Mouse (Mus musculus) intestine, postnatal 0 days (tissue): Measurements from ENCODE around the gene Aasdh. TPM values are rescaled to one million over a fixed set of nuclear protein-coding genes. Genes with fewer than 3 reads are reported as not detected.

ENCODE experiments used
- ATAC-seq: fragments of 200-750 bp; cut with Nextera tagmentation; 2 replicates; pipeline ENCODE4 v1.8.0; 2017; ENCODE audit warnings: mild to moderate bottlenecking, moderate TSS enrichment, moderate library complexity
- H3K27ac ChIP-seq: fragments of 300-500 bp; sonication (generic); 2 replicates; pipeline ENCODE4 v1.5.1; 2014; ENCODE audit warnings: mild to moderate bottlenecking, low read depth, low read length, moderate library complexity
- H3K27me3 ChIP-seq: fragments of 300-500 bp; sonication (generic); replicated peaks from 2 replicates; pipeline ENCODE4 v1.6.1; 2014; ENCODE audit warnings: low read length, mixed read lengths; ENCODE audit not compliant: control insufficient read depth, insufficient read depth
- H3K36me3 ChIP-seq: fragments of 300-500 bp; sonication (generic); 2 replicates; pipeline ENCODE4 v1.6.1; 2014; ENCODE audit warnings: mild to moderate bottlenecking, moderate library complexity; ENCODE audit not compliant: control insufficient read depth, insufficient read depth
- H3K4me1 ChIP-seq: fragments of 300-500 bp; sonication (generic); replicated peaks from 2 replicates; pipeline ENCODE4 v1.6.1; 2014; ENCODE audit warnings: antibody characterized with exemption, low read length, mixed read lengths; ENCODE audit not compliant: control insufficient read depth, insufficient read depth
- H3K4me2 ChIP-seq: fragments of 300-500 bp; sonication (generic); replicated peaks from 2 replicates; pipeline ENCODE4 v1.6.1; 2014; ENCODE audit warnings: low read depth, mild to moderate bottlenecking, moderate library complexity
- H3K4me3 ChIP-seq: fragments of 300-500 bp; sonication (generic); 2 replicates; pipeline ENCODE4 v1.5.1; 2014; ENCODE audit warnings: low read depth, low read length
- H3K9ac ChIP-seq: fragments of 300-500 bp; sonication (generic); 2 replicates; pipeline ENCODE4 v1.6.1; 2014; ENCODE audit warnings: mild to moderate bottlenecking, low read depth, low read length
- H3K9me3 ChIP-seq: fragments of 300-500 bp; sonication (generic); 2 replicates; pipeline ENCODE4 v1.6.1; 2016; ENCODE audit warnings: mixed run types; ENCODE audit not compliant: control insufficient read depth
- CTCF ChIP-seq: sonication (generic); IDR thresholded peaks from 2 replicates; pipeline ENCODE4 v1.5.1; 2016; ENCODE audit warnings: low read depth, mild to moderate bottlenecking, control low read depth, antibody characterized with exemption, moderate library complexity
- WGBS: fragments of 180-500 bp; shearing (Covaris S2); extraction: QIAGEN DNeasy Blood & Tissue Kit; methylation state at CpG from one replicate; pipeline ENCODE4 v1.1.7; 2014; 5-methylcytosine and 5-hydroxymethylcytosine counted together
- polyA plus RNA-seq: library from polyadenylated mRNA; unstranded; fragments of >200 nt; fragmentation: Nextera tagmentation; extraction: Ambion mirVana; gene quantifications from 2 replicates; pipeline ENCODE4 v1.2.1, GENCODE M21; 2015

Gene Aasdh
- polyA plus RNA-seq, 1 experiment from 2014 or later: 4.1 TPM

DNA sequence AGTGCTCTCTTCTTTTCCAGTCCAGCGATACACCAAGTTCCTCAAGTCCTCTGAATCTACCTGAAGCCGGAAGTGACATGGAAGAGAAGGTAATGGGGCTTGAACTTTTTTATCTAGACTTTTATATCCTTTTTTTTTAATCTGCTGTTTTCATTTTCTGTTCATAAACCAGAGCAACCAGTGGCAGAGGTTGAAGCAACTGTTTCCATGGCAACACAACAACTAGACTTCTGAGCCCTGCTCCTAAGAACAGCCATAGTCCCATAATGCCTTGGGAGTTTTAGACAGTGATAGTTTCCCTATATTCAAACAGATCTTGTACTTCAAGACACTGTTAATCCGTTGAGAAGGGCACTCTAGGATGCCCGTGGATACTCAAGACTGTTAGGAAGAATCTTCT lies 54.0 kb downstream of the Aasdh start:
- Histone ChIP-seq H3K27ac (no peak overlapping the region), H3K9me3 (no peaks in the 10 kb centered on the region), H3K4me2 (no peak overlapping the region), H3K4me1 (no peaks in the 10 kb centered on the region), H3K4me3 (no peak overlapping the region), H3K36me3 (peaks cover 9% of the 10 kb centered on the region; the same call in 1 of the 2 replicates), H3K9ac (no peak overlapping the region), H3K27me3 (no peaks in the 10 kb centered on the region)
- no peak for ATAC-seq
- TF ChIP-seq CTCF: no peak
- WGBS: 64% methylated on average over 4 of the region's 4 CpGs

DNA sequence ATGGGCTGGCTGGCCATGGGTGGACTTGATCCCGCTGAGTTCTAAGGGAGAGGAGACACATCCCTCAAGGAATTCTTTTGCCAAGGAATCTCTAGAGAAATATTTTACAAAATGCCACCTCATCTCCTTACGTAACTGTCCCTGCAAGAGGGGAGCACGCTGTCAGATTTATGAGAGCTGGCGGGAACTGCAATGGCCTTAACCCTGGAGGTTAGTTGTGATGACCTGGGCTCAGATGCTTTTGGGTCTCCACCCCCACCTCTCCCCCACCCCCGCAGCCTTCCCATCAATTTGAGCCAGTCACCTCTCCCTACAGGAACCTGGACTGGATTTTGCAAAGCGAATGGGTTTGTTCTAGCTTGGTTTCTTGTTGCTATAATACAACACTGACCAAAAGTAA lies 58.2 kb downstream of the Aasdh start:
- Histone ChIP-seq H3K27me3 (no peaks in the 10 kb centered on the region), H3K4me1 (no peaks in the 10 kb centered on the region), H3K4me3 (no peak overlapping the region), H3K27ac (no peak overlapping the region), H3K9ac (no peak overlapping the region), H3K9me3 (no peaks in the 10 kb centered on the region), H3K4me2 (no peak overlapping the region), H3K36me3 (0 out of 2 replicates have a peak, but pooled peaks cover 5% of the 10 kb centered on the region)
- 92% methylated on average over 6 of the region's 6 CpGs for WGBS
- no peak for TF ChIP-seq CTCF
- ATAC-seq: no peak

DNA sequence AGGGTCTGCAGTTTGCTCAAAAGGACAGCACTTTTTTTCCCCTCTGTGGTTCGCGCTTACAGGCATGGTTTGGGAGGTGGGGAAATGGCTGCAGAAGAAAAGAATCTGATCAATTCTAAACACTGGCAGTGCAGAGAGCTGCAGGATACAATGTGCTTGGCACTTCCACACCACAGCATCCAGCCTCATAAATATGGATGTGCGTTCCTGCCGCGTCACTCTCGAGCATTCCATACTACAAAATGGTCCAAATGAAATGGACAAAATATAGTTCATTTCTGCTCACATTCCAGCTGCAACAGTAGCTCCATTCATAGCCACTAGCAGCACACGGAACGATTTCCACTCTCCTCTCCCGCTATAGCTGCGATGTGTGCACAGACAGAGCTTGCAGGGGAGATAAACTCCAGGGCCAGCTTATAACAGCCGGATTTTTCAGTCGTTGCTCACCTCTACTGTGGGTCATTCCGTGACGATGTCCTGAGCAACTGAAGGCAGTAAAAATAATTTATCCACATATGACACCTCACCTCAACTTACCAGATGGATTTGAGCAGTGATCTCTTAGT lies 60.6 kb downstream of the Aasdh start:
- no peaks in the 10 kb centered on the region for H3K9me3 ChIP-seq
- 66% methylated on average over 14 of the region's 14 CpGs for WGBS
- no peak for TF ChIP-seq CTCF
- H3K9ac ChIP-seq: no peak overlapping the region
- H3K36me3 ChIP-seq: 0 out of 2 replicates have a peak, but pooled peaks cover 5% of the 10 kb centered on the region
- no peaks in the 10 kb centered on the region for H3K4me1 ChIP-seq
- H3K27ac ChIP-seq: no peak overlapping the region
- no peaks in the 10 kb centered on the region for H3K27me3 ChIP-seq
- no peak for ATAC-seq
- no peak overlapping the region for H3K4me2 ChIP-seq
- no peak overlapping the region for H3K4me3 ChIP-seq

DNA sequence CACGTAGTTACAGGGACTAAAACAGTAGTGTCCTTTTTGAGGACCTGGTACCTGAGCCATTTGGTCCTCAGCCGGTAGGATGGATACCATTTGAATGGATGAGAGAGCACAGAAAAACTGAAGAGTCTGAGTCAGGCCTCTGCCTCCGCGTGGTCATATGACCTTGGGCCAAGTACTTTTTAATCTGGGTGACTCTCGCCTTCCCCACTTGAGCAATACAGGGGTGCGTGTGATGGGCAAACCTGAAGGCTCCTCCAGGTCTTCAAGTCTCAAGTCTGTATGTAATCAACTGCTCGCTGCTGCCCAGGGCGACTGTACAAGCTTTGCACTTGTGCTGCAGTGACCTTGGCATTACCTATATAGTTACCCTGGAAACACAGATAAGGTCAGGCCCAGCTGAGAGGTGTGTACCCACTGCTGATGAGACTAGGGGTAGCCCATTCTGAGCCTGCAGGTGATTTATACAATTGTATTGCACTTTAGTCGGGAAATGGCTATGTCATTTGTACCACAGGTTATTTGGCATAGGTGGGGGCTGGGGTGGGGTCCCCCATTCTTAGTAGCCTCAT lies 61.4 kb downstream of the Aasdh start:
- H3K36me3 ChIP-seq: peaks cover 3% of the 10 kb centered on the region; the same call in 1 of the 2 replicates
- 69% methylated on average over 9 of the region's 9 CpGs for WGBS
- no peak for ATAC-seq

DNA sequence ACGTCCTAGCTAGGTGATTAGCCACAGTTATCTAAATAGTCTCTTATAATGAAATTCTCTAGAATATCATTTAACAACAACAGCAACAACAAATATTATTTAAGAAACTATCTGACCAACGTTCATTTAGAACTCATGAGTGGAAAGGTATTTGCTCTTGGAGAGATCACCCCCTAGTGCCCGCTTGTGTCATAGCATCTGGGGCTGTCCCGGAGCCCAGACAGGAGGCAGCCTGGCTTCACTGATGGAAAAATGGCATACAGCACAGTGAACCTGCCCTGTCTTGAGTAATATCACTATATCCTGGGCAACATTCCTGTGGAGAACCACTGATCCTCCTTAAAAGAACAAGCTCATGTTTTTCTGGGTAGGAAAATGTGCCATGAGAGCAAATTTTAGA lies 61.9 kb downstream of the Aasdh start:
- Histone ChIP-seq H3K27ac (no peak overlapping the region), H3K4me1 (no peaks in the 10 kb centered on the region), H3K9ac (no peak overlapping the region), H3K36me3 (no peaks in the 10 kb centered on the region; the same call in 1 of the 2 replicates), H3K4me2 (no peak overlapping the region), H3K4me3 (no peak overlapping the region), H3K27me3 (no peaks in the 10 kb centered on the region), H3K9me3 (no peaks in the 10 kb centered on the region)
- WGBS: 10% methylated on average over 4 of the region's 4 CpGs
- TF ChIP-seq CTCF: peak; percentile 89
- no peak for ATAC-seq

More for the DNA sequence above, 61.4 kb downstream of the Aasdh start:
- Histone ChIP-seq H3K27me3 (no peaks in the 10 kb centered on the region), H3K9me3 (no peaks in the 10 kb centered on the region), H3K4me2 (no peak overlapping the region), H3K9ac (no peak overlapping the region), H3K4me1 (no peaks in the 10 kb centered on the region), H3K27ac (no peak overlapping the region), H3K4me3 (no peak overlapping the region)
- TF ChIP-seq CTCF: no peak

DNA sequence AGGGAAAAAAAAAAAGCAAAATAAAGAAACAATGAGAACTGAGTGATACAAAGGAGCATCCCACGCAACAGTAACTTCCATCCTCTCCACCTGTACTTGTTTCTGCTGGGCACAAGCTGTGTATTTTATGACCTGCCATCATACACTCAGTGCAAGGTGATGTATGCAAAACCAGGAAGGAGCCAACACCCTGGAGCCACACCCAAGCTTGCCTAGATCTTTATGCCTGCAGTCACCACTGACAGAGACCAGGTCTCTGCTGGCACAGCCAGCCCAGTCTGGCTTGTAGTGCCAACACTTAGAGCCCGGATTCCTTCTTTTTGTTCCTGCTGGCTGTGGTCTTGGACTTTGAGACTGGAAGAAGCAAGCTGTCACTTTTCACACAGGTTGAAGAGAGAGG lies 63.5 kb downstream of the Aasdh start:
- ATAC-seq: peak; percentile 76
- Histone ChIP-seq H3K27me3 (no peaks in the 10 kb centered on the region), H3K4me2 (no peak overlapping the region), H3K4me1 (no peaks in the 10 kb centered on the region), H3K9ac (no peak overlapping the region), H3K27ac (no peak overlapping the region), H3K36me3 (no peaks in the 10 kb centered on the region; the same call in 1 of the 2 replicates), H3K9me3 (no peaks in the 10 kb centered on the region), H3K4me3 (no peak overlapping the region)
- 35% methylated on average over 2 of the region's 2 CpGs for WGBS
- TF ChIP-seq CTCF: no peak
